Mouse (Mus musculus): ENCODE results near the gene Prss45.
A peak's percentile ranks its signal among the peaks of the same experiment; 100 is the strongest.
"Not testable (repeated sequence)": the region's sequence is repeated elsewhere in the genome, so short reads cannot be mapped to it uniquely, and the experiment has no call there.

Prss45 gene

GRCm38 (mm10) chr9:110834411-110834810 is at the start of gene Prss45:
Prss45 (plus strand) TSS chr9:110834588.
- no peak for DNase-seq

- no peak for DNase-seq
Measured at GRCm38 (mm10) chr9:110788169-110788568, 46.2 kb upstream of the Prss45 start.

GRCm38 (mm10) chr9:110790462-110790861 is 43.9 kb upstream of the Prss45 start:
- no peak for DNase-seq

- DNase-seq = no peak
Measured at GRCm38 (mm10) chr9:110797013-110797412, 37.4 kb upstream of the Prss45 start.

GRCm38 (mm10) chr9:110797866-110798265 is 36.5 kb upstream of the Prss45 start, which contains the start of gene Prss42:
Prss42 (plus strand) TSS chr9:110798166.
- DNase-seq = no peak

GRCm38 (mm10) chr9:110800834-110801479 is 33.4 kb upstream of the Prss45 start:
- DNase-seq = no peak

GRCm38 (mm10) chr9:110803294-110803693 is 31.1 kb upstream of the Prss45 start:
- no peak for DNase-seq

- no peak for DNase-seq
Measured at GRCm38 (mm10) chr9:110810051-110810450, 24.3 kb upstream of the Prss45 start.

GRCm38 (mm10) chr9:110813789-110814188 is 20.6 kb upstream of the Prss45 start, which contains the start of gene Prss44:
Prss44 (plus strand) TSS chr9:110813994.
- DNase-seq = no peak

GRCm38 (mm10) chr9:110820546-110820945 is 13.8 kb upstream of the Prss45 start:
- DNase-seq = not testable (repeated sequence)

- no peak for DNase-seq
Measured at GRCm38 (mm10) chr9:110821436-110821835, 13.0 kb upstream of the Prss45 start.

GRCm38 (mm10) chr9:110825426-110825825 is 9.0 kb upstream of the Prss45 start:
- DNase-seq = no peak

- no peak for DNase-seq
Measured at GRCm38 (mm10) chr9:110825832-110826231, 8.6 kb upstream of the Prss45 start.

- no peak for DNase-seq
Measured at GRCm38 (mm10) chr9:110826390-110826789, 8.0 kb upstream of the Prss45 start, which contains the start of gene Prss43. Prss43 (plus strand) TSS chr9:110826690.

GRCm38 (mm10) chr9:110833021-110833420 is 1.4 kb upstream of the Prss45 start:
- DNase-seq = peak; percentile 23

GRCm38 (mm10) chr9:110834961-110835360 is 573 bp downstream of the Prss45 start:
- no peak for DNase-seq

GRCm38 (mm10) chr9:110836112-110836511 is 1.7 kb downstream of the Prss45 start:
- no peak for DNase-seq

GRCm38 (mm10) chr9:110840905-110841304 is 6.5 kb downstream of the Prss45 start:
- no peak for DNase-seq

GRCm38 (mm10) chr9:110841438-110841837 is 7.0 kb downstream of the Prss45 start:
- no peak for DNase-seq

GRCm38 (mm10) chr9:110844206-110844605 is 9.8 kb downstream of the Prss45 start, which contains the start of gene Prss46:
Prss46 (plus strand) TSS chr9:110844506.
- no peak for DNase-seq

GRCm38 (mm10) chr9:110849162-110849561 is 14.8 kb downstream of the Prss45 start:
- no peak for DNase-seq

GRCm38 (mm10) chr9:110855903-110856302 is 21.5 kb downstream of the Prss45 start:
- DNase-seq = no peak

- DNase-seq = no peak
Measured at GRCm38 (mm10) chr9:110856920-110857319, 22.5 kb downstream of the Prss45 start.

GRCm38 (mm10) chr9:110857781-110858472 is 23.5 kb downstream of the Prss45 start, which contains the start of gene Prss50:
Prss50 (plus strand) TSS chr9:110857967.
- peak; percentile 72 for DNase-seq

Data from embryo, embryonic 11 days (tissue).